Mouse (Mus musculus): ENCODE measurements at regions not wholly inside any gene's neighbourhood (a gene's known extent, or its start where the extent isn't known, plus 50 kb on each side); places are given as distances from the start of the nearest gene placed in this dataset.

DNA sequence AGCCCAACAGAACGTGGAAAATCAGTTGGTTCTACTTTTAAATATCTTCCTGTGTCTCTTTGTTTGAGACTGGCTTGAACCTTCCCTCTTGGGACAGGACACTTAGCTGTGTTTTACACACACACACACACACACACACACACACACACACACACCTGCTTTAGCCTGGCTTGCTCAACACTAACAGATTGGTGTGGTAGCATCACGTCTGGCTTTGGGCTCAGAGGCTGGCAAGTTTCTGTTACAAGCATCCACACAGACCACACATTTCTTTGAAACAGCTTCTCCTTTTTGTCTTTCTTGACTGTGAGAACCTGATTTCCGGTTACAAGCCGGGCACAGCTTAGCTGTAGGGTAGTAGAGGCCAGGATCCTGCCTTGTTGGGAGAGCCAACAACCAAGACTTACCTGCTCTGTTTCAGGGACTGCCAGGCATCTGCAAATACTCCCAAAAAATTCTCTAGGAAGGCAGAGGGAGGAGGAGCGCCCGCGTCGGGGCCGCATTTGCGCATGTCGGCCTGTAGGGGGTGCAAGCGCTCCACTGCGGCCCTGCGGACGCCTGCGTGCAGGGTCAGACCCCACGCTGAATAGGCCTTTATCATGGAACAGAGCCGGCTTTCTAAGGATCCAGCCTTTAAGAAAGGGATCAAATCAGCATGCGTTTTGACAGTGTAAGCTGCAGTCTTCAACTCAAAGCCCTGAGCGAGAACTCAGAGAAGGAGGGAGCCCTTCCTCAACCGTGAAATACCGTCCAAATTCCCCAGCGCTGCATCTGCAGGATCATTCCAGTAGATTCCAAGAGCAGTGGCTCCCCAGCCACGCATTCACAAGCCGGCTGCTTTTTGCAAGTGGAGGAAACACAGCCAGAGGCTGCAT is 505.2 kb downstream of the Irx1 start:
- TF ChIP-seq CTCF (IDR thresholded peaks at IDR 0.05), result peak; percentile 98
- Histone ChIP-seq H3K9ac (replicated peaks; ENCODE audit: low read length, poor library complexity, severe bottlenecking) (no peak overlapping the region), H3K9me3 (ENCODE audit: low read length) (no peaks in the 10 kb centered on the region), H3K4me2 (ENCODE audit: low read depth, low read length, poor library complexity, severe bottlenecking) (peak overlapping the region; percentile 36), H3K36me3 (ENCODE audit: insufficient read depth, low read length) (no peaks in the 10 kb centered on the region), H3K27me3 (ENCODE audit: insufficient read depth, low read length) (peaks cover 8% of the 10 kb centered on the region), H3K4me1 (ENCODE audit: insufficient read depth, low read length) (0 out of 2 replicates have a peak, but pooled peaks cover 3% of the 10 kb centered on the region), H3K4me3 (ENCODE audit: low read depth, low read length) (peak overlapping the region; percentile 4; the same call in 1 of the 2 replicates), H3K27ac (ENCODE audit: low read depth, low read length) (peak overlapping the region; percentile 51; the same call in 1 of the 2 replicates)
- peak; percentile 86 for DNase-seq (ENCODE audit: low spot score)
- 2% methylated on average over 25 of the region's 25 CpGs for WGBS
- ATAC-seq (ENCODE audit: low FRiP score), result peak; percentile 86

DNA sequence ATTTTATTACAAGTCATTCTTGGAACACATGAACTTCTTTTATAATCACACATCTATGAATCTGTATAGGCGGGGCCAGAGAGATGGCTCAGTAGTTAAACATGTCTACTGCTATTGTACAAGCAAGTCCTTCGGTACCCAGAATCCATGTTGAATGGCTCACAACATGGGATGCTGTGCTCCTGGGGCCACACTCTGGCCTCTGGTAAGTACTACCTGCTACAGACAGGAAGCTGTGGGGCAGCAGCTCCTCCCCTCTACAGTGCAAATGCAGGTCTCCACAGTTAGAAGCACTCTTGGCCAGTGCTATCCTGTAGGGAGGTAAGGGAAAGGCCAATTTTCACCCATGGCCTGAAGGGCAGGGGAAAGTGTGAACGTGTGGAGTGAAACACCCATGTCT is 506.0 kb downstream of the Irx1 start:
- WGBS, result 78% methylated on average over 3 of the region's 3 CpGs
- Histone ChIP-seq H3K9ac (replicated peaks; ENCODE audit: low read length, poor library complexity, severe bottlenecking) (no peak overlapping the region), H3K9me3 (ENCODE audit: low read length) (no peaks in the 10 kb centered on the region), H3K36me3 (ENCODE audit: insufficient read depth, low read length) (no peaks in the 10 kb centered on the region), H3K27ac (ENCODE audit: low read depth, low read length) (no peak overlapping the region), H3K4me3 (ENCODE audit: low read depth, low read length) (no peak overlapping the region), H3K4me2 (ENCODE audit: low read depth, low read length, poor library complexity, severe bottlenecking) (no peak overlapping the region), H3K4me1 (ENCODE audit: insufficient read depth, low read length) (0 out of 2 replicates have a peak, but pooled peaks cover 3% of the 10 kb centered on the region), H3K27me3 (ENCODE audit: insufficient read depth, low read length) (peaks cover 8% of the 10 kb centered on the region)
- no peak for TF ChIP-seq CTCF (IDR thresholded peaks at IDR 0.05)
- DNase-seq (ENCODE audit: low spot score) (no peak), ATAC-seq (ENCODE audit: low FRiP score) (no peak)

DNA sequence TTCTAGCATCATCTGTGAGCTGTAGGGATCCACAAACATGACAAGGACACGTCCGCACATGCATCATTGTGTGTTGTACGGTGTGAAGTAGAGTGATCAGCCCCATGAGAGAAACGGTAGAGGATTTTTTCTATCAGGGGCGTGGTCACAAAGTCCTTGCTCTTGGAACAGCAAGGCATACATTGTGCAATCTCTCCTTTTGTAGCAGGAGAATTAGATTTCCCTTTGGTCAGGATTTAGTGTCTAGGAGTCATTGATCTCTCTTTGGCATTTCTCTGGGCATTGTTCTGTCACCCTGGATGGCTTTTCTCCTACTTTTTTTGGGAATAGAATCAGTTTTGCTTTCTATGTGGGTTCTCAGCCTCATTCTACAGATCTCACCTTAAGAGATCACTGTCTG is 511.3 kb downstream of the Irx1 start:
- no peak for TF ChIP-seq CTCF (IDR thresholded peaks at IDR 0.05)
- 89% methylated on average over 5 of the region's 5 CpGs for WGBS
- no peak overlapping the region for H3K4me3 ChIP-seq (ENCODE audit: low read depth, low read length)
- H3K4me2 ChIP-seq (ENCODE audit: low read depth, low read length, poor library complexity, severe bottlenecking), result no peak overlapping the region
- no peaks in the 10 kb centered on the region for H3K4me1 ChIP-seq (ENCODE audit: insufficient read depth, low read length)
- H3K9ac ChIP-seq (replicated peaks; ENCODE audit: low read length, poor library complexity, severe bottlenecking), result no peak overlapping the region
- DNase-seq (ENCODE audit: low spot score) (no peak), ATAC-seq (ENCODE audit: low FRiP score) (no peak)
- H3K27me3 ChIP-seq (ENCODE audit: insufficient read depth, low read length), result peaks cover 8% of the 10 kb centered on the region
- no peaks in the 10 kb centered on the region for H3K9me3 ChIP-seq (ENCODE audit: low read length)
- no peaks in the 10 kb centered on the region for H3K36me3 ChIP-seq (ENCODE audit: insufficient read depth, low read length)
- H3K27ac ChIP-seq (ENCODE audit: low read depth, low read length), result no peak overlapping the region

DNA sequence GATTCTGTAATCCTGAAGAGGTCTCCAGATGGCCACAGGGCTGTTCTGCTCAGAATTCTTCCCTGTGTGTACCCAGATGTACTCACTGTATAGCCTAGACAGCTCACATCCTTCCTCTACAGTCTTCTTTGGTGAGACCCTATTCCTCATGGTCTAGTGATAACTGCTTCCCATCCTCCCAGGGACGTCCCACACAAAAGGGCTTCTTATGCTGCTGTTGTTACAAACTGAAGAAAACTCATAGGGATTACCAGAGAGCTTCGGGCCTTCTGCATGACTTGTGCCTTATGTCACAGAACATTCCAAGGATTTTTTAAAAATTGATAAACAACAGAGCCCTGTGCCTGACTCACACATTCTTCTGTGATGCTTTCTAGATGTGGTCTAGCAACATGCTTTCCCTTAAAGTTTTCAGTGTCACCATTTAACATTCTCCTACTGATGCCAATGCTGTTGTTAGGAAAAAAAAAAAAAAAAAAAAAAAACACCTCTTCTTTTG is 525.9 kb downstream of the Irx1 start:
- Histone ChIP-seq H3K4me1 (ENCODE audit: insufficient read depth, low read length) (no peaks in the 10 kb centered on the region), H3K27me3 (ENCODE audit: insufficient read depth, low read length) (no peaks in the 10 kb centered on the region; the same call in 1 of the 2 replicates), H3K9me3 (ENCODE audit: low read length) (no peaks in the 10 kb centered on the region), H3K36me3 (ENCODE audit: insufficient read depth, low read length) (no peaks in the 10 kb centered on the region), H3K9ac (replicated peaks; ENCODE audit: low read length, poor library complexity, severe bottlenecking) (no peak overlapping the region), H3K27ac (ENCODE audit: low read depth, low read length) (no peak overlapping the region), H3K4me3 (ENCODE audit: low read depth, low read length) (no peak overlapping the region), H3K4me2 (ENCODE audit: low read depth, low read length, poor library complexity, severe bottlenecking) (no peak overlapping the region)
- DNase-seq (ENCODE audit: low spot score), result no peak
- WGBS, result 55% methylated on average over 2 of the region's 2 CpGs
- no peak for TF ChIP-seq CTCF (IDR thresholded peaks at IDR 0.05)
- ATAC-seq (ENCODE audit: low FRiP score), result no peak

DNA sequence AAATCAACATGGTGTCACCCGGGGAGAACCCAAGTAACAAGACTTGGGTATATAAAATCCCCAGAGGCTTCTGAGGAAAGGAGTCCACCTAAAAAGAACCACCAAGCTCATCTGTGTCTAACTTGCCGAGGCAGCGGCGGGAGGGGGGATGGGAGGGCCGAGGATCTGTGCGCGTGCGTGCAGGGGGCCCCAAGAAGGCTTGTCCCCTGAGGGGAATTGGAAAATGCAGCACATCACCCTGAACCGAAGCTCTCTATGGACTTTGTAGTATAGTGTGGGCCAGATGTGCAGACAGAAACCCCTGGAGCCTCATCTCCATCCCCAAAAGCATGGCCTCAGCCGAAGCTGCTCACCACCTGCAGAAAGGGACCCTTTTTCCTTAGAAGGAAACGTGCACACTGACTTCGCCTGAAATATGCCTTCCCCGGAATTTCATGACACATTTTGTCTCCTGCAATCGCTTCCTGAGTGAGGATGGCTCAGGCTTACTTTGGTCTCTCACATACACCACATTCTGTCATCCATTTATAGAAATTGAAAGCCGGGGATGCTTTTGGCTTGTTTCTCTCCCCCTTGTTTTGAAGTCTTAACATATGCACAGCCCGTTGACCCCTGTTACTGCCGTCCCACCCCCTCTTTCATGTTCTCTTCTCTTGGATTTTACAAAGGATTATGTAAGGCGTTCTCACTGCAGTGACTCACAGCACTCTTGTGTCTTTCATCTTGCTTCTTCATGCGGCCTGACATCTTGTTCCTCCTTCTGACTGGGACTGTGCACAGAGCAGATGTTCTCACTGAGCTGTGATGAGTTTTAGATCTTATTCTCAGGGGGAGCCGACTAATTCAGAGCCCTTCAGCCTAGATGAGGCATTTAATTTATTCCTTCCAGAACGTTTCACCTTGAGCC is 559.6 kb downstream of the Irx1 start:
- Histone ChIP-seq H3K4me1 (ENCODE audit: insufficient read depth, low read length) (no peaks in the 10 kb centered on the region), H3K9me3 (ENCODE audit: low read length) (no peaks in the 10 kb centered on the region), H3K4me3 (ENCODE audit: low read depth, low read length) (no peak overlapping the region), H3K4me2 (ENCODE audit: low read depth, low read length, poor library complexity, severe bottlenecking) (no peak overlapping the region), H3K36me3 (ENCODE audit: insufficient read depth, low read length) (no peaks in the 10 kb centered on the region), H3K27ac (ENCODE audit: low read depth, low read length) (no peak overlapping the region), H3K9ac (replicated peaks; ENCODE audit: low read length, poor library complexity, severe bottlenecking) (no peak overlapping the region), H3K27me3 (ENCODE audit: insufficient read depth, low read length) (no peaks in the 10 kb centered on the region)
- 36% methylated on average over 21 of the region's 21 CpGs for WGBS
- DNase-seq (ENCODE audit: low spot score), result peak; percentile 48
- no peak for TF ChIP-seq CTCF (IDR thresholded peaks at IDR 0.05)
- no peak for ATAC-seq (ENCODE audit: low FRiP score)

Measured in midbrain, postnatal 0 days (tissue).